Mouse (Mus musculus): Measurements from ENCODE around the gene Pde8b. TPM values are rescaled to one million over a fixed set of nuclear protein-coding genes. Genes with fewer than 3 reads are reported as not detected.
A peak's percentile ranks its signal among the peaks of the same experiment; 100 is the strongest.

Gene Pde8b
- polyA plus RNA-seq, 1 experiment from 2014 or later, result 2.5 TPM

DNA sequence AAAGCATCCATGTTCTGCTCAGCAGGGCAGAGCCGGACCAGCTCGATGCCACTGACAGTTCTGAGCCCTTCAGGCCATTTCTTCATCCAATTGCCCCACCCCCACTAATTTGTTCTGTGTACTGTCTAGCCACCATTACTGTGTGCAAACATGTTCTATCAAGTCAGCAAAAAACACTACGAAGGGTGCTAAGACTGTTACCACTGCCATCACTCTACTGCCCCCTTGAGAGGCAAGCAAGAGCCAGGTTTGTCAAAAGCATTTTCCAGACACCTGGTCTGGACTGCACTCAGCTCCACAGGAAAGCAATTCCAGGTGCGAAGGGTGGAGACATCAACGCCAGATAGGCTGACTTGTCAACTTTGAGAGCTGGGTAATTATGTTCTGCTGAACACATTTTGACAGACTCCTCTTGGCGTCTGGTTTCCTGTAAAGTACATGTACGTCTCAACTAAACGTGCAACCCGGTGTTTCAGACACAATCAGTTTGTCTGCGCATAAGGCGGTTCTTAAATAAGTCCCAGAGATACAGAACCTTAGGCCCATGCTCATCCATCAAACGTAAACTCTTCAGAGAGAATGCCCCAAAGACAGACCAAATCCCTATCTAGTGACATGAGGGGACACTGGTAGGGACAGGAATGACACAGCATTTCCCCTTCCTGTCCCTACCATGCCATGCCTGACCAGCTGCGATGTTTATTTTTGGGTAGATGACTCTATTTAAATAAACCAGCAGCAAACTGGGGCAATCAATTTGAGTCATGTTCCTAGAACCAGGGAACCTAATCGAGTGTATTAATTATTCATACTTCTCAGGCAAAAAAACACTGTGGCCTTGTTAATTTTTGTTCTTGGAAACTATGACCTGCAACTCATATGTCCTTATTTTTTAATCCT is 158.3 kb downstream of the Pde8b start:
- no peak overlapping the region for H3K4me2 ChIP-seq (replicated peaks; ENCODE audit: low read depth)
- no peak overlapping the region for H3K27ac ChIP-seq (replicated peaks)
- H3K9me3 ChIP-seq (ENCODE audit: control insufficient read depth, low read length), result no peaks in the 10 kb centered on the region
- 62% methylated on average over 14 of the region's 14 CpGs for WGBS
- no peak overlapping the region for H3K9ac ChIP-seq (ENCODE audit: low read length)
- no peaks in the 10 kb centered on the region for H3K36me3 ChIP-seq (ENCODE audit: control insufficient read depth, insufficient read depth, low read length)
- H3K4me3 ChIP-seq (ENCODE audit: low read depth, low read length), result no peak overlapping the region
- ATAC-seq (ENCODE audit: low FRiP score, low TSS enrichment) (peak; percentile 40; the same call in 1 of the 2 replicates), DNase-seq (ENCODE audit: low spot score) (no peak)
- 0 out of 2 replicates have a peak, but pooled peaks cover 2% of the 10 kb centered on the region for H3K4me1 ChIP-seq (replicated peaks; ENCODE audit: control insufficient read depth, insufficient read depth)
- H3K27me3 ChIP-seq (ENCODE audit: control insufficient read depth, insufficient read depth, low read length), result no peaks in the 10 kb centered on the region
- no peak for TF ChIP-seq EP300 (optimal IDR thresholded peaks at IDR 0.05)
- peak; percentile 56 for TF ChIP-seq CTCF (IDR thresholded peaks at IDR 0.05; ENCODE audit: low read depth)

DNA sequence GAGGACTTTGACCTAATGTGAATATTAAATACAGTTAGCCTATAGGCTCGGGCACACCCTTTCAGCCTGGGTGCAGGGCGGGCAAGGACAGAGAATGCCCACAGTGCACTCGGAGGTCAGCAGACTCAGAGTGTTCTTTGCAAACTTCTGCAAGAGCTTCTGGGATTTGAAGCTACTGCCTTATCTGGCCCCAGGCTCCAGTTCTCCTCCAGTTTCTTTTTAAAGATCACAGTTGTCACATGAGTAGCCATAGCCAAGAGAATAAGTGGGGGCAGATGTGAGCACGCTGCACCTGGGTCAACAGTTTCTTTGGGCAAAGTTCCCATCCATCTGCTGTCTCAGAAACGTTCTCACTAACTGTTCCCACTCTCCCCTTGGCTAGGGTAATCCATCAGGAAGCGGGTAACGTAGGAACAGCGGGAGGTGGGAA is 162.8 kb downstream of the Pde8b start:
- H3K27ac ChIP-seq (replicated peaks), result no peak overlapping the region
- H3K9ac ChIP-seq (ENCODE audit: low read length), result no peak overlapping the region
- ATAC-seq (ENCODE audit: low FRiP score, low TSS enrichment) (peak; percentile 56), DNase-seq (ENCODE audit: low spot score) (no peak)
- no peaks in the 10 kb centered on the region for H3K36me3 ChIP-seq (ENCODE audit: control insufficient read depth, insufficient read depth, low read length)
- no peak overlapping the region for H3K4me3 ChIP-seq (ENCODE audit: low read depth, low read length)
- no peak overlapping the region for H3K4me2 ChIP-seq (replicated peaks; ENCODE audit: low read depth)
- no peaks in the 10 kb centered on the region for H3K9me3 ChIP-seq (ENCODE audit: control insufficient read depth, low read length)
- no peaks in the 10 kb centered on the region for H3K27me3 ChIP-seq (ENCODE audit: control insufficient read depth, insufficient read depth, low read length)
- TF ChIP-seq CTCF (IDR thresholded peaks at IDR 0.05; ENCODE audit: low read depth) (no peak), EP300 (optimal IDR thresholded peaks at IDR 0.05) (no peak)
- 38% methylated on average over 8 of the region's 8 CpGs for WGBS
- no peaks in the 10 kb centered on the region for H3K4me1 ChIP-seq (replicated peaks; ENCODE audit: control insufficient read depth, insufficient read depth)

DNA sequence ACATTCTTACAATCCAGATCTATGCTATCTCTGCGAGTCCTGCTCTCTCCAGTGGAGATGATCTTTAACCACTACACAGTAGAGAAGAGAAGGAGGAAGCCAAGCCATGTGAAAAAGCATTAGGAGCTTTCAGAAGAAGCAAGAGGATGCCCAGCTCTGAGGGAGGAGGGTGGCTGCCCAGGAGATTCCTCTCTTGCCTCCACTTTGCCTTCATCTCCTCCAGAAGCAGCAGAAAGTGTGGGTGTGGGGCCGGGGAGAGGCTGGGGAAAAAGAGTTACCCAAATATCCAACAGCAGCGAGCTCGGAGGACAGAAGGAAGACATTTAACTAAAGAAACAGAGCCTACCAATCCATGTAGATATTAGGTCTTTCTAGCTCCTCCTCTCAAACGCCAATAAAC is 164.1 kb downstream of the Pde8b start:
- 81% methylated on average over 5 of the region's 5 CpGs for WGBS
- no peaks in the 10 kb centered on the region for H3K9me3 ChIP-seq (ENCODE audit: control insufficient read depth, low read length)
- ATAC-seq (ENCODE audit: low FRiP score, low TSS enrichment), result no peak

DNA sequence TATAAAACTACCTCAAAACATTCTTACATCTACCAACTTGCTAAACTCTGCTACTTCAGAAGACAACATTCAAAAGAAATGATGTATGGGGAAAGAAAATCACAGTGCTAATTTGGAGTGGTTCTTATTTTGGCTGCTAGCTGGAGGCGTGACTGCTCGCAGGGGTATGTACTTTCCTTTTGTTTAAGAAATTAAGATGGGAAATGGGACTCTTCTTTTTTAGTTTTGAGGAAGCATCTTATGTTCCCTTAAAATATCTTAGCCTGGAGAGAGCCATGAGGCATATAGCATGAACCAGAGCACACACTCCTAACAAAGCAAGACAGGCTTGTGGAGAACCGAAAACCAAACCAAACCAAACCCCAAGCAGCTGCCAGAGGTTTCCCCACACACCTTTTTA is 167.5 kb downstream of the Pde8b start:
- Histone ChIP-seq H3K9me3 (ENCODE audit: control insufficient read depth, low read length) (no peaks in the 10 kb centered on the region), H3K4me2 (replicated peaks; ENCODE audit: low read depth) (no peak overlapping the region), H3K9ac (ENCODE audit: low read length) (no peak overlapping the region), H3K4me3 (ENCODE audit: low read depth, low read length) (no peak overlapping the region), H3K27ac (replicated peaks) (no peak overlapping the region), H3K27me3 (ENCODE audit: control insufficient read depth, insufficient read depth, low read length) (no peaks in the 10 kb centered on the region), H3K4me1 (replicated peaks; ENCODE audit: control insufficient read depth, insufficient read depth) (no peaks in the 10 kb centered on the region), H3K36me3 (ENCODE audit: control insufficient read depth, insufficient read depth, low read length) (no peaks in the 10 kb centered on the region)
- WGBS, result 81% methylated on average over 3 of the region's 3 CpGs
- TF ChIP-seq EP300 (optimal IDR thresholded peaks at IDR 0.05), result no peak
- TF ChIP-seq CTCF (IDR thresholded peaks at IDR 0.05; ENCODE audit: low read depth), result no peak
- no peak for ATAC-seq (ENCODE audit: low FRiP score, low TSS enrichment)
- no peak for DNase-seq (ENCODE audit: low spot score)

More for the DNA sequence above, 164.1 kb downstream of the Pde8b start:
- Histone ChIP-seq H3K4me1 (replicated peaks; ENCODE audit: control insufficient read depth, insufficient read depth) (no peaks in the 10 kb centered on the region), H3K4me3 (ENCODE audit: low read depth, low read length) (no peak overlapping the region), H3K27me3 (ENCODE audit: control insufficient read depth, insufficient read depth, low read length) (no peaks in the 10 kb centered on the region), H3K4me2 (replicated peaks; ENCODE audit: low read depth) (no peak overlapping the region), H3K27ac (replicated peaks) (no peak overlapping the region), H3K9ac (ENCODE audit: low read length) (no peak overlapping the region), H3K36me3 (ENCODE audit: control insufficient read depth, insufficient read depth, low read length) (no peaks in the 10 kb centered on the region)
- TF ChIP-seq EP300 (optimal IDR thresholded peaks at IDR 0.05) (no peak), CTCF (IDR thresholded peaks at IDR 0.05; ENCODE audit: low read depth) (no peak)
- DNase-seq (ENCODE audit: low spot score), result no peak

GRCm38 (mm10) chr13:95081082-95081481 is 169.1 kb downstream of the Pde8b start:
- H3K36me3 ChIP-seq (ENCODE audit: control insufficient read depth, insufficient read depth, low read length), result no peaks in the 10 kb centered on the region
- H3K4me1 ChIP-seq (replicated peaks; ENCODE audit: control insufficient read depth, insufficient read depth), result no peaks in the 10 kb centered on the region
- H3K9me3 ChIP-seq (ENCODE audit: control insufficient read depth, low read length), result no peaks in the 10 kb centered on the region
- no peaks in the 10 kb centered on the region for H3K27me3 ChIP-seq (ENCODE audit: control insufficient read depth, insufficient read depth, low read length)
- no peak for DNase-seq (ENCODE audit: low spot score)
- no peak for TF ChIP-seq CTCF (IDR thresholded peaks at IDR 0.05; ENCODE audit: low read depth)
- TF ChIP-seq EP300 (optimal IDR thresholded peaks at IDR 0.05), result no peak
- no peak overlapping the region for H3K9ac ChIP-seq (ENCODE audit: low read length)
- 77% methylated on average over 7 of the region's 7 CpGs for WGBS
- no peak overlapping the region for H3K4me3 ChIP-seq (ENCODE audit: low read depth, low read length)
- no peak for ATAC-seq (ENCODE audit: low FRiP score, low TSS enrichment)
- no peak overlapping the region for H3K4me2 ChIP-seq (replicated peaks; ENCODE audit: low read depth)
- H3K27ac ChIP-seq (replicated peaks), result no peak overlapping the region

DNA sequence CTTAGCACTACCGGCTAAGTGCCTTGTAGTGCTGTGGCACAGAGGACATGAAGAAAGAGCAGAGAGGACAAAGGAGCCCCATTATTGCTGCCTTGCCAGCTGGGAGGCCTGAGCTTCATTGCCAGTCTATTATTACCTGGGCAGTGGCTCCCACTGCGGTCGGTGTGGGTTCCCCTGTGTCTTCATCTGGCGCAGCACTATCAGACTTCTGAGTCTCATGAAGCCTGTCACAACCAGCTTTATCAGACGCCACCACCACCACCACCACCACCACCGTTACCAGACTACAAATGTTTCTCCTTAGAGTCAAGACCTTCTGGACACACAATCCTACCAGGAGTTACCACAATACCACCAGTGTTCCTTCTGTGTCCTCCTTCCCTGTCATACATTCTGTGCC is 171.6 kb downstream of the Pde8b start:
- H3K27me3 ChIP-seq (ENCODE audit: control insufficient read depth, insufficient read depth, low read length), result no peaks in the 10 kb centered on the region
- H3K36me3 ChIP-seq (ENCODE audit: control insufficient read depth, insufficient read depth, low read length), result no peaks in the 10 kb centered on the region
- H3K4me1 ChIP-seq (replicated peaks; ENCODE audit: control insufficient read depth, insufficient read depth), result no peaks in the 10 kb centered on the region
- 79% methylated on average over 6 of the region's 6 CpGs for WGBS
- TF ChIP-seq CTCF (IDR thresholded peaks at IDR 0.05; ENCODE audit: low read depth) (no peak), EP300 (optimal IDR thresholded peaks at IDR 0.05) (no peak)
- no peak overlapping the region for H3K4me3 ChIP-seq (ENCODE audit: low read depth, low read length)
- DNase-seq (ENCODE audit: low spot score), result no peak
- ATAC-seq (ENCODE audit: low FRiP score, low TSS enrichment), result no peak
- H3K9ac ChIP-seq (ENCODE audit: low read length), result no peak overlapping the region
- no peaks in the 10 kb centered on the region for H3K9me3 ChIP-seq (ENCODE audit: control insufficient read depth, low read length)
- H3K4me2 ChIP-seq (replicated peaks; ENCODE audit: low read depth), result no peak overlapping the region
- no peak overlapping the region for H3K27ac ChIP-seq (replicated peaks)

All from stomach, postnatal 0 days (tissue).